Mouse (Mus musculus): ENCODE data around the gene Sec24d.

Sec24d gene

GRCm38 (mm10) chr3:123404945-123405344 is 137.7 kb downstream of the Sec24d start:
- POLR2A ChIA-PET: interaction anchor here in 1 of 4 experiments (0.6 kb wide), 1 partner anchor 889 kb away, joined by 3 read pairs; no protein-coding TSS in a partner anchor
- CTCF ChIA-PET: no interaction called here

DNA sequence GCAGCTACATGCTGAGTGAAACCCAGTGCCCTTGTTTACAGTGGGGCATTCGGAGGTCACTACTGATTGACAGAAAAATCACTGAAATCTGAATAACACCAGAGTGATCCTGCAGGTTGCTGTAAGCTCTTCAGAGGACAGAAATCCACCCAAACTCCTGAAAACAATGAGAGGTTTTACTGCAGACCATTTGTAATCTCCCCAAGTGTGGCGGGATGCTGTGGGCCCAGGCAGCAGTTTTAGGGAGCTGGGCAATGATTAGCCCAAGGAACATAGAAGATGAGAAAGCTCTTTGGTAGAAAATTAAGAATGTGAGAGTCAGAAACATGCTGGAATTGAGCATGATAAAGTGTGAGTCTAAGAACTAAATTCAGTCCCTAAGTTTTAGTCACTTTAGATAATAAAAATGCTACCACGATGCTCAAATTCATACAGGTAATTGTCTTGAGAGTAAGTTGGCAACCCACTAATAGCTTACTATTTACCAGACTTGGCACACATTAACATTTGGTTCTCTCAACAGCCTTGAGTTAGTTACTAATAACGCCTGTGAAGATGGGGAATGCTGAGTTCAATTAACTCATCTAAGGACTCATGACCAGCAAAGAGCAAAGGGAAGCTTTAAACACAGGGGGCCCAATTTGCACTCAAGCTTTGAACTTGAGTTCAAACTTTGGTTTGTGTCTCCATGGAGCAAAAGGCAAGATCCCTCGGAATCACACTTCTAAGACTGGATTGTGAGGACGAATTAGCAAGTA is 144.7 kb downstream of the Sec24d start:
- POLR2A ChIA-PET: no interaction called here

DNA sequence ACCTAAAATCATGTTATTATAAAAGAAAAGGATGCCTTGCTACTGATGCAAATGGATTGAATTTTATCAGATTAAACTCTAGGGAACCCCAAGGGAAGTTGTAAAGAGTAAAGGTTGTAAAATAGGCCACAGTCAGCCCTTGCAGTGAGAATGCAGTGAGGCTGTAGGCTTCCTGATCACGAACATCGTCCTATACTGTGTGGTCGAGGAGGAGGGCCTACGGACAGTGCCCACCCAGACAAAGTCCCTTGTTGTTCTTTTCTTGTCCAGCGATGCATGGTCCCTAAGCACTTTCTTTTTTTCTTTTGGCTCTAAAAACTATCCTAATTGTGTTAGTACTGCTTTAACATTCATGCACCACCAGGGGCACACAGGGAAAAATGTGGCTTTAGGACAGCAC is 145.9 kb downstream of the Sec24d start:
- ChIA-PET POLR2A (no interaction called here), CTCF (no interaction called here)

More for the DNA sequence above, 144.7 kb downstream of the Sec24d start:
- CTCF ChIA-PET: no interaction called here
